Mouse (Mus musculus) forebrain, embryonic 12.5 days (tissue): ENCODE data around the gene Cmas. TPM values are rescaled to one million over a fixed set of nuclear protein-coding genes. Genes with fewer than 3 reads are reported as not detected.

Experiments used
- ATAC-seq: fragments of 200-750 bp; cut with Nextera tagmentation; 2 replicates; pipeline ENCODE4 v1.8.0; 2017; ENCODE audit warnings: moderate TSS enrichment; ENCODE audit not compliant: low FRiP score
- H3K27ac ChIP-seq: fragments of 300-500 bp; sonication (generic); 2 replicates; pipeline ENCODE4 v1.5.1; 2016; ENCODE audit warnings: mild to moderate bottlenecking
- H3K27me3 ChIP-seq: fragments of 300-500 bp; sonication (generic); 2 replicates; pipeline ENCODE4 v1.6.1; 2016; ENCODE audit warnings: mild to moderate bottlenecking
- H3K36me3 ChIP-seq: fragments of 300-500 bp; sonication (generic); replicated peaks from 2 replicates; pipeline ENCODE4 v1.6.1; 2016; ENCODE audit warnings: mild to moderate bottlenecking
- H3K4me1 ChIP-seq: fragments of 300-500 bp; sonication (generic); 2 replicates; pipeline ENCODE4 v1.6.1; 2016
- H3K4me2 ChIP-seq: fragments of 300-500 bp; sonication (generic); 2 replicates; pipeline ENCODE4 v1.6.1; 2016; ENCODE audit warnings: mild to moderate bottlenecking, moderate library complexity
- H3K4me3 ChIP-seq: fragments of 300-500 bp; sonication (generic); replicated peaks from 2 replicates; pipeline ENCODE4 v1.5.1; 2016; ENCODE audit warnings: mild to moderate bottlenecking
- H3K9ac ChIP-seq: fragments of 300-500 bp; sonication (generic); 2 replicates; pipeline ENCODE4 v1.6.1; 2016; ENCODE audit warnings: mild to moderate bottlenecking
- H3K9me3 ChIP-seq: fragments of 300-500 bp; sonication (generic); 2 replicates; pipeline ENCODE4 v1.6.1; 2016
- WGBS: fragments of 180-500 bp; shearing (Covaris S2); methylation state at CpG from one replicate; pipeline ENCODE4 v1.1.7; 2016; 5-methylcytosine and 5-hydroxymethylcytosine counted together
- polyA plus RNA-seq: library from polyadenylated mRNA; unstranded; fragments of >200 nt; fragmentation: Nextera tagmentation; extraction: Ambion mirVana; gene quantifications from 2 replicates; pipeline ENCODE4 v1.2.1, GENCODE M21; 2016

The Cmas gene
- polyA plus RNA-seq, 1 experiment from 2014 or later: 117 TPM

DNA sequence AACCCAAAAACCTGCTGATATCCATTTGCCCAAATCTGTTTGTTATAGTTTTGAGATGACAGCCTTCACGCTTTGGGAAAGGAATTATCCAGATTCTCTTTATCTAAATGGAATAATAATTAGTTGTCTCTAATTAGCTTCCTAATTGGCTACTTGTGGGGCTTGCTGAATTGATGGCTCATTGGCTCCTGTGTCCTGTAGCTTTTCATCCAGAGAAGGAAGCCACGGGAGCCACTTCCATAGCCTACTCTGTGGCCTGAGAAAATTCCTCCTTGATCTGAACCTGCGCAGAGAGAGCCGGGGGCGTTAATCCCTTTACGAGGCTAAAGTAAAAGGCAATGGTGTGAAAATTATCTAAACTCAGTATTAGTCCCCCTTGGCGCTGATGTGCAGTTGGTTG lies 24.8 kb downstream of the Cmas start:
- peak overlapping the region; percentile 14; the same call in 1 of the 2 replicates for H3K27ac ChIP-seq
- H3K9ac ChIP-seq: no peak overlapping the region
- H3K27me3 ChIP-seq: peaks cover 15% of the 10 kb centered on the region
- peaks cover 18% of the 10 kb centered on the region for H3K4me1 ChIP-seq
- H3K36me3 ChIP-seq: 0 out of 2 replicates have a peak, but pooled peaks cover 4% of the 10 kb centered on the region
- no peaks in the 10 kb centered on the region for H3K9me3 ChIP-seq
- H3K4me2 ChIP-seq: no peak overlapping the region
- ATAC-seq: peak; percentile 57; the same call in 1 of the 2 replicates
- WGBS: 17% methylated on average over 7 of the region's 7 CpGs
- no peak overlapping the region for H3K4me3 ChIP-seq

DNA sequence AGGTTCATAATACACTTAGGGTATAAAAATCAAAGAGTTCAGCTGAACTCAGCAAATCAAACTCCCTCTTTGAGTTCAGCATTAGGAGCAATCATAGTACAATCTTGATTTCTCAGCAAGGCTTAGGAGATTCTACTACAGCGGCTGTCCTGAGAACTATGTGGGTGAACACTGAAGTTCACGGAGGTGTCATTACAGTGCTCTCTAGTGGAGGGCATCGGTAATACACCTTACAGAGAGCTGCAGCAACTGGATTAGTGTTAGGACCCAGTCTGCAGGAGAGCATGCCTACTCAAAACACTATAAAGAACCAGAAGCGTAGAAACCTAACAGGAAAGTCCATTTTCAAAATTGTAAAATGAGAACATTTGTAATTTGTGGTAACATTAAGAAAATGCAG lies 28.9 kb downstream of the Cmas start:
- H3K27me3 ChIP-seq: peaks cover 15% of the 10 kb centered on the region
- no peak overlapping the region for H3K4me3 ChIP-seq
- H3K4me1 ChIP-seq: peaks cover 14% of the 10 kb centered on the region
- H3K36me3 ChIP-seq: no peaks in the 10 kb centered on the region
- H3K9ac ChIP-seq: no peak overlapping the region
- H3K27ac ChIP-seq: no peak overlapping the region
- H3K9me3 ChIP-seq: no peaks in the 10 kb centered on the region
- ATAC-seq: no peak
- 38% methylated on average over 4 of the region's 4 CpGs for WGBS
- no peak overlapping the region for H3K4me2 ChIP-seq

DNA sequence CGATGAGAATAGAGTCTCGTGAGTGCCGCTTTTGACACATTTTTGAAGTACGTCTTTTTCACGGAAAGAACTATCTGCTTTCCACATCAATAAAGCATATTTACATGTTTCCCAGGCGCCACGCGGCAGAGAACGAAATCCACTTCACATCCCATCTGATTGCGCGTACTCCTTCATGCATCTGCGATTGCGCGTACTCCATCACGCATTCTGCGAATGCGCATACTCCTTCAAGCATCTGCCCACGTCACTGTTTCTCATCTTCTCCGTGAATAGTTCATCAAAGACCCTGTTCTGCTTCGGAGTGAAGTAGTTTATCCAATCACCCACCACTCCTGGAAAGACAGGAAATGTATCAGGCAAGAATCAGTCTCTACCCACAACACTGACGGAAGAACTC lies 29.6 kb downstream of the Cmas start:
- Histone ChIP-seq H3K27ac (no peak overlapping the region), H3K9ac (no peak overlapping the region), H3K27me3 (peaks cover 15% of the 10 kb centered on the region), H3K9me3 (no peaks in the 10 kb centered on the region), H3K4me3 (no peak overlapping the region), H3K4me2 (no peak overlapping the region), H3K4me1 (peaks cover 9% of the 10 kb centered on the region; the same call in 1 of the 2 replicates), H3K36me3 (no peaks in the 10 kb centered on the region)
- 88% methylated on average over 21 of the region's 21 CpGs for WGBS
- no peak for ATAC-seq

DNA sequence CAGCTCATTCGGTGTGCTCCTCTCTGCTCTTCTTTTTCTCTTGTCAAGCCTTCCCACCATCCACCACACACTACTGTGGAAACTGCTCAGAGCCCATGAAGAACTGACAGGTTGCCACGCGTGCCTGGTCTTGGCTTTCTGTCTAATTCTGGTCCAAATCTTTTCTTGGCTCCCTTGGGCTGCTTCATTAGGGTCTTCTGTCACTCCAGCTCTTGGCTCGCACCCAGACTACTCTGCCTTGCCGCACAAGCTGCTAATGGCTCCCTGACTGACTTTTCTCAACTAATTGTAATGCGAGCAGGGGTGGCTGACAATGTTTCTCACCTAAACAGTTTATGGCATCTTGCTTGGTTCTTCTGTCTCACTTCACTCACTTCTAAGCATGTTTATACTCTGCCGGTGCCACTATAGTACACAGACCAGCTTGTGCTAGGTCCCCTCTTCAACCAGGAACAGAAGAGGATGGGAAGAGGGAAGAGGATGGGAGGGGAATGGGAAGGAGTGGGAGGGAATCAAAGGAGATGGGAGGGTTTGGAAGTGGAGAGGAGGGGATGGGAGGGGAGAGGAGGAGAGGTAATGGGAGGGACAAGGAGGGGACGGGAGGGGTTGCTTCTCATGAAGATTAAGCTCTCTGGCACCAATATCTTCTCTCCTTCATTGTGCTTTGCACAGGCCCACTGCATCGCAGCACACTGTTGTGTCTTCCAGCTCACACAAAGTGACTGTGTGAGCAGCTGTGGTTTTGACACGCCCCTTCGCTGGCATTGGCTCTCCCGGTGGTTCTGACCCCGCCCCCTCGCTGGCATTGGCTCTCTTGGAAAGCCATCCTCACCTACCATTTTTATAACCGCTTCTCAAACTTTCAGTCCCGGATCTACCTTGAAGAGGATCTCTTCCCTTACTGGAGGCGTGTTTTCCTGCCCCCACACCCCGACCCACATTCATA lies 31.8 kb downstream of the Cmas start:
- H3K27me3 ChIP-seq: peaks cover 6% of the 10 kb centered on the region
- no peak; the same call in 1 of the 2 replicates for ATAC-seq
- no peaks in the 10 kb centered on the region for H3K36me3 ChIP-seq
- no peak overlapping the region for H3K9ac ChIP-seq
- H3K4me3 ChIP-seq: no peak overlapping the region
- WGBS: 59% methylated on average over 18 of the region's 18 CpGs
- H3K4me1 ChIP-seq: peaks cover 17% of the 10 kb centered on the region
- no peaks in the 10 kb centered on the region for H3K9me3 ChIP-seq
- no peak overlapping the region for H3K4me2 ChIP-seq
- H3K27ac ChIP-seq: no peak overlapping the region

DNA sequence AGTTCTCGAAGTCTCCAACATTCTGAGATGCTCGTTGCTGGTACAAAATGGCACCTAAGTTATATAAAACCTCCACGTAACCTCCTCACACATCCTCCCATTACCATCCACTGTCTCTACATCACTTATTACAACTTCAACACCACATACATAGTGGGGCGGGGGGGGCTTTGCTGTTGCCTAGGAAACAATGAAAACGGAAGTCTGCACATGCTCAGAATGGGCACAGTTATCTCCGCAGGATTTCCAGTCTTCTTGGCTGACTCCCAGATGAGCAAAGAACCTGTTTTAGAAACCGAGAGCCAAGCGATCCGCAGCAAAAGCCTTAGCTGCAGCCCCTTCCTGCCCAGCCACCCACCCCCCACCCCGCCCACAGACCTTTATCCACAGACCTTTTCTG lies 33.2 kb downstream of the Cmas start:
- peaks cover 22% of the 10 kb centered on the region for H3K4me1 ChIP-seq
- ATAC-seq: no peak
- no peaks in the 10 kb centered on the region for H3K9me3 ChIP-seq
- no peak overlapping the region for H3K4me2 ChIP-seq
- H3K36me3 ChIP-seq: no peaks in the 10 kb centered on the region
- WGBS: 88% methylated on average over 10 of the region's 10 CpGs
- H3K27me3 ChIP-seq: peaks cover 5% of the 10 kb centered on the region; the same call in 1 of the 2 replicates
- no peak overlapping the region for H3K27ac ChIP-seq
- no peak overlapping the region for H3K9ac ChIP-seq
- no peak overlapping the region for H3K4me3 ChIP-seq

DNA sequence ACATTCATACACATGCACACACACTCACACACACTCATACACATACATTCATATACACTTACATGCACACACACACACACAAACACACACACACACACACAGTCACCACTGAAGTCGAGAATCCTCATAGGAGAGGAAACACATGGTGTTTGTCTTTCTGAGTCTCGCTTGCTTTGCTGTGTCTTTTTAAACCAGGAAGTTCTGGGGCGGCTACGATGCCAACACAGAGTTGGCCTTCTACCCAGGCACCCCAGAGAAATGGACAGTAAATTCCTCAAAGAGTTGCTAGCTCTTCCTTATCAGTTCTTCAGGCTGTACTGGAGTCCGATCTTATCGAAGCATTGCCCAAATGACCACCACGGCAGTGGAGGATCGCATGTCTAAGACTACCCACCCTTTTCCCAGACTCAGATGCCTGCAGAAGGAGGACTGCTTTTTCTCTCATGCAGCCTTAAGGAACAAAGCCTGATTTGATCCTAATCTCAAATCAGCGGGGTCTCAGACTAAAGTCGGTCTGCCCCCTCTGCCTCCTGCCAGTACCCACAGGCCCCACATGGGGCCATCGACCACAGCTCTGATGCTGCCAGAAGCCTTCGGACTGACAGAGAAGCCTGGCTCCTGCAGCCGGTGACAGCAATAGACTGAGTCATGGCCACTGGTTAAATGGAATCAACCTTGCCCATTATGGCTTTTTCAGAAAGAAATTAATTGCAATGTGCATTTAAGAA lies 35.9 kb downstream of the Cmas start:
- no peak for ATAC-seq
- H3K27me3 ChIP-seq: peaks cover 5% of the 10 kb centered on the region
- WGBS: 45% methylated on average over 13 of the region's 13 CpGs
- H3K4me2 ChIP-seq: no peak overlapping the region
- H3K27ac ChIP-seq: no peak overlapping the region
- no peaks in the 10 kb centered on the region for H3K36me3 ChIP-seq
- H3K9me3 ChIP-seq: no peaks in the 10 kb centered on the region
- H3K4me3 ChIP-seq: no peak overlapping the region
- H3K4me1 ChIP-seq: peaks cover 22% of the 10 kb centered on the region
- H3K9ac ChIP-seq: no peak overlapping the region

DNA sequence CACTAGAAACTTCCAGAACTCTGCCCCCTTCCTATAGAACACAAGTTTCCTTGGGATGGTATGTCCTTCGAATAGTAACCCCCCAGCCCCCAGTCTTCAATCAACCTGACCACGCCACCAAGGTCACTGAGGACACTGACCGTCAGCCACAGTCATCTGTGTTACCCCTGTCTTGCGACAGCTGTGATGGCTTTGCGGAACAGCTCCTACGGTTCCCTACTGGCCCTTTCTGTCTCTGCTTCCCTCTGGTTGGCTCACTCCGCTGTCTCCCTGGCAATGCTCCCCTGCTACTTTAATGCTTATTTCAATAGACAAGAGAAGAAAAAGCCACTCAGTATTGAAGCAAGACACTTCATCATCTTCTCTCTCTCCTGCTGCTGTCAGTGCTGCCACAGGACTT lies 37.0 kb downstream of the Cmas start:
- Histone ChIP-seq H3K4me3 (no peak overlapping the region), H3K4me2 (no peak overlapping the region), H3K27me3 (peaks cover 5% of the 10 kb centered on the region), H3K9me3 (no peaks in the 10 kb centered on the region), H3K27ac (no peak overlapping the region), H3K4me1 (peaks cover 21% of the 10 kb centered on the region), H3K9ac (no peak overlapping the region), H3K36me3 (no peaks in the 10 kb centered on the region)
- WGBS: 44% methylated on average over 7 of the region's 7 CpGs
- 0 out of 2 replicates have a peak, but pooled peaks have one; percentile 36 for ATAC-seq

DNA sequence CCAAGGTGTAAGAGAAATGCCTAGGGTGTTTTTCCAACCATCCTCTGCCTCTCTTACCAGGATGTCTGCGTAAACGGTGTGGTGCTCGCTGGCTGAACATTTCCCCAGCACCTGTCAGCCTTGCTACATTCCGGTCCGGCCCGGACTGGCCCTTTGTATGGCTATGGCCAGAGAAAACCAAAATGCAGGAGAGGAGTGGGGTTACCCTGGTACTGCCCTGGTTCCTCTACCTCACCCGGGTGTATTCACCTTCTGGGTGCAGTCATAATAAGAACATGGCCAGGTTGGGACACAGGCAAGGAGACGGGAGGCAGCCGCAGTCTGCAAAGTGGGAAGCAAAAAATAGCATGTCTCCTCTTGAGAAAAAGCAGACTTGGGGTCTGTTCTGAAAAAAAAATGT lies 38.6 kb downstream of the Cmas start:
- no peak for ATAC-seq
- Histone ChIP-seq H3K27me3 (peaks cover 5% of the 10 kb centered on the region), H3K9ac (no peak overlapping the region), H3K9me3 (no peaks in the 10 kb centered on the region), H3K4me2 (no peak overlapping the region), H3K4me3 (no peak overlapping the region), H3K27ac (no peak overlapping the region), H3K36me3 (no peaks in the 10 kb centered on the region), H3K4me1 (peaks cover 21% of the 10 kb centered on the region)
- WGBS: 96% methylated on average over 9 of the region's 9 CpGs

DNA sequence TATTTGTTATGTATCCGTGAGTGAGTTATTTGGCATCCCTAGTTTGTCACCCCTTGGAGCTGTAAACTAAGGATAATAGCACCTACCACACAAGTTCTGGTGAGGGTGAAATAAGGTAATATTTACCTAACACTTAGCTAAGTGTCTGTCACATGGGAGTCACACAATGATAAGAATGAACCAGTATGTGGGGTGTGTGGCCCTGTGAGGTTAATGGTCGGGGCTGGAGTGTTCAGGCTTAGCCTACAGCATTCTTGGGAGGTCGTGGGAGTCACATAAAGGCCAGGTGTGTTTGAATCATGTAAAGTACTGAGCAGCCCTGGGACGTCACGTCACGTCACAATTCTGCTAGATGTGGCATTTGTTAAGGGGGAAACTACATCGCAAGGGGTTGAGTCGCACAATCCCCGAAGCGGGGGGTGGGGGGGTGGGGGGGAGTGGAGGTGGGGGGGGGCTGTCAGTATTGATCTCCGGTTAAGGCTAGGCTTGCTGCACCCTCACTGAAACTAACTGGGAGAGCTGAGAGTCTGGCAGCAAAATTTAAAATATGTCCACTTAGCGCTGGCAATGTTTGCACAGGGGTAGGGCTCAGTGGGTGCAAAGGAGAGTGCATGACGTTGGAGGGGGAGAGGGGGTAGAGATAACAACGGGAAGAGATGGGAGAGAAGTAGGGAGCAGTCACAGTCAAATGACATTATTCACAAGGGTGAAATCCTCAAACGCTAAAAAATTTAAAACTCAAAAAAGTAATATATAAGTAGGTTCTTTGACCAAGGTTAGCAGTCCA lies 39.4 kb downstream of the Cmas start:
- 85% methylated on average over 15 of the region's 15 CpGs for WGBS

DNA sequence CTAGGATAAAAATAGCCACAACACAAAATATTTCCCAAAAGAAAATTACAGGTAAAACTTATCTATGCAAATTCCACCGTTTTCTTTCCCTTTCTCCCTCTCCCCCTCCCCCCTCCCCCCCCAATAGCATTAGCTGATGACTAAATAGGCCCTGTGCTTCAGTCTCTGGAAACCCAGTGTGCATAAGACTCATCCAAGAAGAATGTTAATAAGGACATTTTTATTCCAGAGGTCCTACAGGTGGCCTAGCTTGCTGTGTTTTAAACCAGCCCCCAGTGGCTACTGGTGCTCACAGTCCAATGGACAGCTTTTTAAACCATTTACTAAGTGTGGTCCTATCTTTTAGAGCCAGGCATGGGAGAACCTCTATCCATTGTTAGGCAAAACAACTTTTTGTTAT lies 41.5 kb downstream of the Cmas start:
- H3K9me3 ChIP-seq: no peaks in the 10 kb centered on the region
- H3K9ac ChIP-seq: no peak overlapping the region
- H3K4me3 ChIP-seq: no peak overlapping the region
- peaks cover 8% of the 10 kb centered on the region for H3K27me3 ChIP-seq
- no peak overlapping the region for H3K27ac ChIP-seq
- H3K4me1 ChIP-seq: peaks cover 20% of the 10 kb centered on the region
- ATAC-seq: no peak
- H3K4me2 ChIP-seq: no peak overlapping the region
- H3K36me3 ChIP-seq: no peaks in the 10 kb centered on the region
- WGBS: 71% methylated on average over 1 of the region's 1 CpGs

More for the DNA sequence above, 39.4 kb downstream of the Cmas start:
- H3K27me3 ChIP-seq: peaks cover 5% of the 10 kb centered on the region
- no peak overlapping the region for H3K9ac ChIP-seq
- no peak for ATAC-seq
- no peak overlapping the region for H3K27ac ChIP-seq
- H3K4me3 ChIP-seq: no peak overlapping the region
- no peaks in the 10 kb centered on the region for H3K36me3 ChIP-seq
- H3K9me3 ChIP-seq: no peaks in the 10 kb centered on the region
- H3K4me1 ChIP-seq: peaks cover 21% of the 10 kb centered on the region
- no peak overlapping the region for H3K4me2 ChIP-seq

DNA sequence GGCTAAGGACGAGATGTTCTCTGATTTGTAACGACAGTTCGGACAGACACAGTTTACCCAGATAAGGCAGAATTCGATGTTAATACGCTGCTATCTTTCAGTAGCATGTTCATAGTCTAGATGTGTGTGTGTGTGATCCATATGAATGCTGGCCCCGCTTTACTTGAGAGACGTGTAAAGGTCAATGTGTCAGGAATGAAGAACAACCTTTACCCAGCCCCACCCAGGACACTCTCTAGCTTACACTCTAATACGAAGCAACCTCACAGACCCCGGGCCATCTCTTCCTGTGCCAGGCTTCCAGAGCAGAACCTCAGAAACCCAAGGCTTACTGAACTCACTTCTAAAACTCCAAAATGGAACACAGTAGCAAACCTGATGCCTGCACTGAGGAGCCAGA lies 42.4 kb downstream of the Cmas start:
- Histone ChIP-seq H3K36me3 (no peaks in the 10 kb centered on the region), H3K4me1 (peaks cover 12% of the 10 kb centered on the region), H3K4me2 (no peak overlapping the region), H3K27me3 (peaks cover 3% of the 10 kb centered on the region; the same call in 1 of the 2 replicates), H3K9me3 (no peaks in the 10 kb centered on the region), H3K4me3 (no peak overlapping the region), H3K9ac (no peak overlapping the region), H3K27ac (no peak overlapping the region)
- 70% methylated on average over 9 of the region's 9 CpGs for WGBS
- no peak for ATAC-seq
